Mouse (Mus musculus) liver, embryonic 11.5 days (tissue): ENCODE measurements around the gene Yjefn3. TPM values are rescaled to one million over a fixed set of nuclear protein-coding genes. Genes with fewer than 3 reads are reported as not detected.
"Not testable (repeated sequence)": the region's sequence is repeated elsewhere in the genome, so short reads cannot be mapped to it uniquely, and the experiment has no call there.

Experiments used
- ATAC-seq: fragments of 200-750 bp; cut with Nextera tagmentation; replicated peaks from 2 replicates; pipeline ENCODE4 v1.8.0; 2017; ENCODE audit warnings: moderate number of reproducible peaks, mild to moderate bottlenecking, moderate TSS enrichment, moderate library complexity; ENCODE audit not compliant: low FRiP score
- DNase-seq: peaks from one replicate; pipeline ENCODE4 v3.0.0-alpha.2; 2017; ENCODE audit warnings: low spot score
- H3K27ac ChIP-seq: fragments of 300-500 bp; sonication (generic); 2 replicates; pipeline ENCODE4 v1.5.1; 2014; ENCODE audit warnings: mild to moderate bottlenecking, low read depth, low read length, control low read depth
- H3K27me3 ChIP-seq: fragments of 300-500 bp; sonication (generic); replicated peaks from 2 replicates; pipeline ENCODE4 v1.6.1; 2014; ENCODE audit warnings: low read length, mixed read lengths; ENCODE audit not compliant: control insufficient read depth, insufficient read depth
- H3K36me3 ChIP-seq: fragments of 300-500 bp; sonication (generic); 2 replicates; pipeline ENCODE4 v1.6.1; 2014; ENCODE audit warnings: mild to moderate bottlenecking, low read length, moderate library complexity, mixed read lengths; ENCODE audit not compliant: control insufficient read depth, insufficient read depth
- H3K4me1 ChIP-seq: fragments of 300-500 bp; sonication (generic); replicated peaks from 2 replicates; pipeline ENCODE4 v1.6.1; 2014; ENCODE audit warnings: low read length, mixed read lengths; ENCODE audit not compliant: control insufficient read depth, insufficient read depth
- H3K4me2 ChIP-seq: fragments of 300-500 bp; sonication (generic); 2 replicates; pipeline ENCODE4 v1.6.1; 2014; ENCODE audit warnings: mild to moderate bottlenecking, control low read depth, moderate library complexity
- H3K4me3 ChIP-seq: fragments of 300-500 bp; sonication (generic); 2 replicates; pipeline ENCODE4 v1.5.1; 2014; ENCODE audit warnings: low read depth, low read length, control low read depth
- H3K9ac ChIP-seq: fragments of 300-500 bp; sonication (generic); 2 replicates; pipeline ENCODE4 v1.6.1; 2014; ENCODE audit warnings: low read depth, low read length, control low read depth
- H3K9me3 ChIP-seq: fragments of 300-500 bp; sonication (generic); 2 replicates; pipeline ENCODE4 v1.6.1; 2016; ENCODE audit warnings: low read length, inconsistent platforms, mixed read lengths; ENCODE audit not compliant: control insufficient read depth
- WGBS: fragments of 180-500 bp; shearing (Covaris S2); extraction: QIAGEN DNeasy Blood & Tissue Kit; methylation state at CpG from one replicate; pipeline ENCODE4 v1.1.7; 2014; 5-methylcytosine and 5-hydroxymethylcytosine counted together
- polyA plus RNA-seq: library from polyadenylated mRNA; unstranded; fragments of >200 nt; fragmentation: Nextera tagmentation; extraction: Ambion mirVana; gene quantifications from 2 replicates; pipeline ENCODE4 v1.2.1, GENCODE M21; 2014

The Yjefn3 gene
- polyA plus RNA-seq, result 1.7 and 1.9 TPM in 2 replicates

GRCm38 (mm10) chr8:69902163-69903062 lies at the start of gene Yjefn3, which contains the start of the genes Tssk6 and Ndufa13:
Yjefn3 (minus strand) TSS chr8:69902712.
Tssk6 (plus strand) TSS chr8:69902184.
Ndufa13 (minus strand) TSS chr8:69902558.
- 4% methylated on average over 89 of the region's 89 CpGs for WGBS
- Histone ChIP-seq H3K4me1 (peaks cover 22% of the 10 kb centered on the region), H3K9ac (peak within 1 kb of the TSS; percentile 88), H3K27me3 (no peaks in the 10 kb centered on the region), H3K36me3 (peaks cover 11% of the 10 kb centered on the region; the same call in 1 of the 2 replicates), H3K4me2 (peak within 1 kb of the TSS; percentile 96), H3K27ac (peak within 1 kb of the TSS; percentile 98), H3K9me3 (no peaks in the 10 kb centered on the region), H3K4me3 (peak within 1 kb of the TSS; percentile 84)
- ATAC-seq (peak; percentile 32), DNase-seq (peak; percentile 62)

GRCm38 (mm10) chr8:69950300-69950699 lies 47.8 kb upstream of the Yjefn3 start:
- ATAC-seq, result no peak

GRCm38 (mm10) chr8:69942495-69942894 lies 40.0 kb upstream of the Yjefn3 start:
- ATAC-seq, H3K9me3 ChIP-seq, H3K27me3 ChIP-seq, H3K36me3 ChIP-seq, DNase-seq, H3K27ac ChIP-seq, H3K9ac ChIP-seq, H3K4me3 ChIP-seq, H3K4me2 ChIP-seq: not testable (repeated sequence)
- 74% methylated on average over 2 of the region's 3 CpGs for WGBS
- H3K4me1 ChIP-seq, result peaks cover 46% of the 10 kb centered on the region

More at GRCm38 (mm10) chr8:69950300-69950699, 47.8 kb upstream of the Yjefn3 start:
- no peak for DNase-seq
- Histone ChIP-seq H3K36me3 (peaks cover 6% of the 10 kb centered on the region; the same call in 1 of the 2 replicates), H3K9me3 (no peaks in the 10 kb centered on the region), H3K27ac (no peak overlapping the region), H3K9ac (no peak overlapping the region), H3K27me3 (no peaks in the 10 kb centered on the region), H3K4me1 (peaks cover 9% of the 10 kb centered on the region), H3K4me3 (no peak overlapping the region), H3K4me2 (no peak overlapping the region)
- WGBS, result 84% methylated on average over 2 of the region's 2 CpGs

- Histone ChIP-seq H3K4me1 (peaks cover 55% of the 10 kb centered on the region), H3K9ac (no peak overlapping the region), H3K4me3 (no peak overlapping the region), H3K9me3 (no peaks in the 10 kb centered on the region), H3K4me2 (no peak overlapping the region), H3K27ac (peak overlapping the region; percentile 57; the same call in 1 of the 2 replicates), H3K36me3 (peaks cover 9% of the 10 kb centered on the region), H3K27me3 (no peaks in the 10 kb centered on the region)
- no peak for ATAC-seq
- WGBS, result 63% methylated on average over 2 of the region's 2 CpGs
- no peak for DNase-seq
Measured at GRCm38 (mm10) chr8:69940386-69940785, 37.9 kb upstream of the Yjefn3 start.

- Histone ChIP-seq H3K4me3 (no peak overlapping the region), H3K9ac (no peak overlapping the region), H3K9me3 (no peaks in the 10 kb centered on the region), H3K27ac (0 out of 2 replicates have a peak overlapping the region, but pooled peaks have one; percentile 22), H3K36me3 (peaks cover 11% of the 10 kb centered on the region), H3K27me3 (no peaks in the 10 kb centered on the region), H3K4me1 (peaks cover 55% of the 10 kb centered on the region), H3K4me2 (no peak overlapping the region)
- 24% methylated on average over 3 of the region's 3 CpGs for WGBS
- no peak for ATAC-seq
- no peak for DNase-seq
Measured at GRCm38 (mm10) chr8:69939633-69940032, 37.1 kb upstream of the Yjefn3 start.

GRCm38 (mm10) chr8:69938245-69938982 lies 35.9 kb upstream of the Yjefn3 start:
- ATAC-seq, result no peak
- no peak overlapping the region for H3K4me2 ChIP-seq
- peaks cover 44% of the 10 kb centered on the region for H3K4me1 ChIP-seq
- DNase-seq, result no peak
- H3K27me3 ChIP-seq, result no peaks in the 10 kb centered on the region
- no peak overlapping the region for H3K27ac ChIP-seq
- no peaks in the 10 kb centered on the region for H3K9me3 ChIP-seq
- H3K36me3 ChIP-seq, result peaks cover 14% of the 10 kb centered on the region
- H3K9ac ChIP-seq, result no peak overlapping the region
- 54% methylated on average over 6 of the region's 6 CpGs for WGBS
- no peak overlapping the region for H3K4me3 ChIP-seq

- no peak overlapping the region for H3K4me3 ChIP-seq
- peaks cover 44% of the 10 kb centered on the region for H3K4me1 ChIP-seq
- H3K9me3 ChIP-seq, result no peaks in the 10 kb centered on the region
- no peak for ATAC-seq
- 60% methylated on average over 3 of the region's 3 CpGs for WGBS
- H3K27me3 ChIP-seq, result no peaks in the 10 kb centered on the region
- no peak overlapping the region for H3K27ac ChIP-seq
- H3K4me2 ChIP-seq, result no peak overlapping the region
- DNase-seq, result no peak
- H3K9ac ChIP-seq, result no peak overlapping the region
- H3K36me3 ChIP-seq, result peaks cover 14% of the 10 kb centered on the region
Measured at GRCm38 (mm10) chr8:69937466-69937865, 35.0 kb upstream of the Yjefn3 start.

- 76% methylated on average over 7 of the region's 7 CpGs for WGBS
- peak; percentile 45; the same call in 1 of the 2 replicates for ATAC-seq
- Histone ChIP-seq H3K4me2 (no peak overlapping the region), H3K4me1 (peaks cover 36% of the 10 kb centered on the region), H3K27ac (no peak overlapping the region), H3K4me3 (no peak overlapping the region), H3K27me3 (no peaks in the 10 kb centered on the region), H3K9ac (no peak overlapping the region), H3K9me3 (no peaks in the 10 kb centered on the region), H3K36me3 (peaks cover 14% of the 10 kb centered on the region)
- no peak for DNase-seq
Measured at GRCm38 (mm10) chr8:69936050-69936794, 33.7 kb upstream of the Yjefn3 start.
